Mouse (Mus musculus) kidney, adult 2 months (tissue): ENCODE results near the gene Asb6. TPM values are rescaled to one million over a fixed set of nuclear protein-coding genes. Genes with fewer than 3 reads are reported as not detected.

ENCODE experiments used
- DNase-seq: peaks from one replicate; pipeline ENCODE4 v3.0.0; 2021
- H3K27ac ChIP-seq: fragments of 200-500 bp; 2 replicates; pipeline ENCODE4 v1.5.1; 2012; ENCODE audit warnings: low read depth, low read length, control low read depth, inconsistent platforms; ENCODE audit not compliant: insufficient read depth
- H3K27me3 ChIP-seq: fragments of 200-500 bp; replicated peaks from 2 replicates; pipeline ENCODE4 v1.6.1; 2012; ENCODE audit warnings: mild to moderate bottlenecking, moderate library complexity, low read length, inconsistent platforms; ENCODE audit not compliant: control insufficient read depth, insufficient read depth
- H3K36me3 ChIP-seq: fragments of 200-500 bp; 2 replicates; pipeline ENCODE4 v1.6.1; 2012; ENCODE audit warnings: mild to moderate bottlenecking, moderate library complexity, low read length, inconsistent platforms; ENCODE audit not compliant: control insufficient read depth, insufficient read depth
- H3K4me1 ChIP-seq: fragments of 200-500 bp; 2 replicates; pipeline ENCODE4 v1.6.1; 2011; ENCODE audit warnings: low read length; ENCODE audit not compliant: control insufficient read depth, insufficient read depth
- H3K4me3 ChIP-seq: fragments of 200-500 bp; 2 replicates; pipeline ENCODE4 v1.5.1; 2011; ENCODE audit warnings: mild to moderate bottlenecking, low read depth, low read length, control low read depth; ENCODE audit not compliant: insufficient read depth
- CTCF ChIP-seq: fragments of 200-500 bp; conservative IDR thresholded peaks from 2 replicates; pipeline ENCODE4 v1.5.1; 2011; ENCODE audit warnings: low read depth, mild to moderate bottlenecking, control low read depth, low read length, moderate library complexity, mixed read lengths; ENCODE audit not compliant: insufficient read depth, insufficient read length
- POLR2A ChIP-seq: fragments of 200-500 bp; IDR thresholded peaks from one replicate; pipeline ENCODE4 v1.6.1; 2011; ENCODE audit warnings: low read depth, low read length, control low read depth
- WGBS: fragments of 180-500 bp; shearing (Covaris S2); methylation state at CpG from one replicate; pipeline ENCODE4 v1.1.7; 2018; 5-methylcytosine and 5-hydroxymethylcytosine counted together
- polyA plus RNA-seq: library from polyadenylated mRNA; depleted of rRNA; stranded (reverse); fragments of >200 nt; gene quantifications from 2 replicates; pipeline ENCODE4 v1.2.3, GENCODE M21; 2012

Gene Asb6
- polyA plus RNA-seq, 1 experiment: 24.5 TPM

DNA sequence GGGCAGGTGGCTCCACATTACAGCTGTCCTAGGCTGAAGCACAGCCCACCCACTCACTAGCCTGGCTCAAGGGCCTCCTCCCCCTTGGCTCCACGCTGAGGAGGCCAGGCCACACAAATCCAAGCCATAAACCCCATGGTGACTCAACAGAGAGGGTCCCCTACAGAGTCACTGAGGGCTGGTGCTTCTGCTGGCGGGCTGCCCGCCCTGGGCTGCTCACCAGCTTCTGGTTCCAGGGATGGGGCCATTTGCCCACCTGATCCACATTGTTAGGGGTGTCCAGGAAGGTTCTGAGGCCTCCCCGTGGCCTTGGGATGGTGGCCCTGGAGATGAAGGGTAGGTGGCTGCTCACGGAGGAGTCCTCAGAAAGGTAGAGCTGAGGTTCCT lies 34.3 kb downstream of the Asb6 start:
- DNase-seq: no peak
- WGBS: 84% methylated on average over 5 of the region's 5 CpGs
- no peak overlapping the region for H3K27ac ChIP-seq
- no peak overlapping the region for H3K4me3 ChIP-seq
- no peaks in the 10 kb centered on the region for H3K36me3 ChIP-seq
- H3K27me3 ChIP-seq: no peaks in the 10 kb centered on the region
- TF ChIP-seq POLR2A (no peak), CTCF (no peak)
- no peaks in the 10 kb centered on the region for H3K4me1 ChIP-seq

- Histone ChIP-seq H3K36me3 (no peaks in the 10 kb centered on the region), H3K4me1 (no peaks in the 10 kb centered on the region), H3K4me3 (no peak overlapping the region), H3K27me3 (no peaks in the 10 kb centered on the region), H3K27ac (no peak overlapping the region)
- TF ChIP-seq POLR2A (no peak), CTCF (no peak)
- 76% methylated on average over 7 of the region's 7 CpGs for WGBS
- no peak for DNase-seq
Observed at GRCm38 (mm10) chr2:30795271-30795888, 34.8 kb downstream of the Asb6 start.

DNA sequence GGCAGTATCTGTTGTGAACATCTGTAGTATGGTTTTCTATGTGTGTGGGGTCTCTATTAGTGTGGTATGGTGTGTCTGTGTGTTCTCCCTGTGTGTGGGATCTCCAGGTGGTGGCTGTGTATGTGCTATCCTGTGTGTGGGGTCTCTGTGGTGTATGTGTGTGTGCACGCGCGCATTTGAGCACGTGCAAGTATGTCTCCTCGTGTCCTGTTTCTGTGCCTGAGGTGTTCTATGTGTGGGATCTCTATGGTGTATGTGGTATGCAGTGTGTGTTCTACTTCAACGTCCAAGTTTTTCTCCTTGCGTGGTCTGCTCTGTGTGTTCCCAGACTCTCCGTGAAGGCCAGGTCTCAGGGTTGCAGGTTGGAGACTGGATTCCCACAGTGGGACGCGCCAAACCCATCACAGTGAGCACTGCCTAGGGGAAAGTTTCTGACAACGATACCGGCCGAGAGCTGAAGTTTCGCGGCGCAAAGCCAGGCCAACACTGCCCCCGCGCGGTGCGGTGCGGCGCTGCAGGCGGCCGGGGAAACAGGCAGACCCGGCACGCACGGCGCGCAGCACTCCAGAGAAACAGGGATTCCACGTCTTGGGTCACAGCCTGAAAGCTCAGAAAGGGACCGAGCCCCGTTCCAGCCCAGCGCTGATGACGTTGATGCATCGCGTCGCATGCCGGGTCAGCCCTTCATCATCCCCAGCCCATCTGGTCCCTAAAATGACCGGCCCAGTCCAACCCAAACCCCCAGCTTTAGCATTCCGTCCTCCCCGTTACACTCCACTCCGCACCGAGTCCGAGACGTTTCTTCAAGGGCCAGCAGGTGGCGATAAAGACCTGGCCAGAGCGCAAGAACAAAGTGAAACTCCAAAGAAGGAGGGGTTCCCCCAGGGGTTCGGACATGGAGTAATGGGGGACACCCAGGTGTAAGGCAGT lies 35.7 kb downstream of the Asb6 start:
- H3K4me1 ChIP-seq: no peaks in the 10 kb centered on the region
- peak overlapping the region; percentile 71 for H3K27ac ChIP-seq
- H3K36me3 ChIP-seq: no peaks in the 10 kb centered on the region
- 4% methylated on average over 48 of the region's 48 CpGs for WGBS
- DNase-seq: peak; percentile 97
- no peaks in the 10 kb centered on the region for H3K27me3 ChIP-seq
- TF ChIP-seq CTCF (peak; percentile 91), POLR2A (no peak)
- peak overlapping the region; percentile 45 for H3K4me3 ChIP-seq

DNA sequence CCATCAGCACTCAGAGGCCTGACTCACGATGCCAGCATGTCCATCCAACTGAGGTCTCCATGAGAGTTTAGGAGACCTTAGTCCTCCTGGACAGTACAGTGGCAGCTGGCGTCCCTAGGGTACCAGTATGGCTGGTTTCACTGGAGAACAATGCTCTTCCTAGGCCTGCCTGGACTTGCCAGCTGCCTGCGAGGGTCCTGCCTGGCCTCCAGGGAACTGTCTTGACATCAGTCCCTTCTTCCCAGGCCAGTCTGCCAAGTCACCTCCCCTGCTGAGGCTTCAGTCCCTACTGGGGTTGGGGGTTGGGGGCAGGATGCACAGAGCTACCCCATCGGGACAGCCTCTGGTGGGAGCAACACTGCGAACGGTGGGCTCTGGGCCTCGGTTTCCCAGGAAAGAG lies 38.1 kb downstream of the Asb6 start:
- Histone ChIP-seq H3K27ac (no peak overlapping the region), H3K27me3 (no peaks in the 10 kb centered on the region), H3K4me3 (no peak overlapping the region), H3K36me3 (no peaks in the 10 kb centered on the region), H3K4me1 (no peaks in the 10 kb centered on the region)
- DNase-seq: no peak
- 93% methylated on average over 7 of the region's 7 CpGs for WGBS
- no peak for TF ChIP-seq CTCF

GRCm38 (mm10) chr2:30787466-30787865 lies 42.7 kb downstream of the Asb6 start:
- Histone ChIP-seq H3K4me1 (peaks cover 8% of the 10 kb centered on the region), H3K4me3 (no peak overlapping the region), H3K36me3 (no peaks in the 10 kb centered on the region), H3K27me3 (no peaks in the 10 kb centered on the region), H3K27ac (no peak overlapping the region)
- DNase-seq: no peak
- TF ChIP-seq CTCF (no peak), POLR2A (no peak)
- WGBS: 83% methylated on average over 4 of the region's 4 CpGs

- peak overlapping the region; percentile 32 for H3K27ac ChIP-seq
- peak overlapping the region; percentile 42 for H3K4me3 ChIP-seq
- peak; percentile 60 for DNase-seq
- TF ChIP-seq POLR2A: no peak
- TF ChIP-seq CTCF: no peak
- whole genome bisulfite sequencing: 21% methylated on average over 40 of the region's 40 CpGs
- peaks cover 12% of the 10 kb centered on the region for H3K4me1 ChIP-seq
- H3K36me3 ChIP-seq: no peaks in the 10 kb centered on the region
- no peaks in the 10 kb centered on the region for H3K27me3 ChIP-seq
Observed at GRCm38 (mm10) chr2:30784078-30784994, 45.8 kb downstream of the Asb6 start.
